ENCODE assay signal across 26 mouse cellular contexts in genomic region chr6:148564146-148564545, GRCm38 (mm10).
DNase-seq lines count a peak whose midpoint lies in the region; ATAC-seq lines count a peak whose summit lies in the region.
"Had no signal": no experiment of that assay in that cellular context is flagged by ENCODE, and none has a peak within 500 bp of the region (broad histone marks: within the 10 kb centered on the region; RNA-seq: fewer than 3 reads in every experiment).

No protein-coding gene starts in this region.

- no peak overlapping the region for H3K9ac ChIP-seq in hindbrain, embryonic 11.5 days (ENCODE audit: low read depth, low read length)
- no peak overlapping the region for H3K9ac ChIP-seq in hindbrain, embryonic 16.5 days (ENCODE audit: low read depth, low read length)
- H3K9ac ChIP-seq in midbrain, embryonic 15.5 days = no peak overlapping the region
- H3K9ac ChIP-seq: embryonic facial prominence, embryonic 15.5 days; heart, embryonic 15.5 days; intestine, embryonic 15.5 days; liver, embryonic 15.5 days; stomach, embryonic 15.5 days had no signal

- no peaks in the 10 kb centered on the region for H3K9me3 ChIP-seq in hindbrain, embryonic 11.5 days (ENCODE audit: control insufficient read depth, low read length)
- H3K9me3 ChIP-seq in hindbrain, embryonic 16.5 days (ENCODE audit: control insufficient read depth, low read length) = no peaks in the 10 kb centered on the region
- no peaks in the 10 kb centered on the region for H3K9me3 ChIP-seq in midbrain, embryonic 15.5 days
- H3K9me3 ChIP-seq: embryonic facial prominence, embryonic 15.5 days; G1E; heart, embryonic 15.5 days; intestine, embryonic 15.5 days; limb, embryonic 10.5 days; liver, embryonic 15.5 days; stomach, embryonic 15.5 days had no signal

- H3K4me2 ChIP-seq in hindbrain, embryonic 11.5 days (replicated peaks; ENCODE audit: low read depth, low read length) = no peak overlapping the region
- H3K4me2 ChIP-seq in hindbrain, embryonic 16.5 days (ENCODE audit: low read length) = no peak overlapping the region
- no peak overlapping the region for H3K4me2 ChIP-seq in midbrain, embryonic 15.5 days
- H3K4me2 ChIP-seq: embryonic facial prominence, embryonic 15.5 days; heart, embryonic 15.5 days; intestine, embryonic 15.5 days; liver, embryonic 15.5 days; stomach, embryonic 15.5 days had no signal

- no peaks in the 10 kb centered on the region for H3K36me3 ChIP-seq in hindbrain, embryonic 11.5 days (ENCODE audit: control insufficient read depth, insufficient read depth, low read length)
- H3K36me3 ChIP-seq in hindbrain, embryonic 16.5 days (ENCODE audit: control insufficient read depth, insufficient read depth, low read length) = no peaks in the 10 kb centered on the region
- H3K36me3 ChIP-seq in midbrain, embryonic 15.5 days (replicated peaks) = no peaks in the 10 kb centered on the region
- H3K36me3 ChIP-seq: embryonic facial prominence, embryonic 15.5 days; G1E; heart, embryonic 15.5 days; intestine, embryonic 15.5 days; limb, embryonic 10.5 days; liver, embryonic 15.5 days; stomach, embryonic 15.5 days had no signal

- H3K4me1 ChIP-seq in hindbrain, embryonic 11.5 days (replicated peaks; ENCODE audit: control insufficient read depth, insufficient read depth, low read length) = no peaks in the 10 kb centered on the region
- H3K4me1 ChIP-seq in hindbrain, embryonic 16.5 days (ENCODE audit: control insufficient read depth, insufficient read depth, low read depth, low read length) = no peaks in the 10 kb centered on the region
- H3K4me1 ChIP-seq in midbrain, embryonic 15.5 days = peaks cover 5% of the 10 kb centered on the region; the same call in 1 of the 2 replicates
- H3K4me1 ChIP-seq: embryonic facial prominence, embryonic 15.5 days; heart, embryonic 15.5 days; intestine, embryonic 15.5 days; liver, embryonic 15.5 days; stomach, embryonic 15.5 days had no signal

- H3K27ac ChIP-seq in hindbrain, embryonic 11.5 days (ENCODE audit: low read depth, low read length) = no peak overlapping the region
- H3K27ac ChIP-seq in hindbrain, embryonic 16.5 days (ENCODE audit: low read depth, low read length) = no peak overlapping the region
- no peak overlapping the region for H3K27ac ChIP-seq in midbrain, embryonic 15.5 days
- H3K27ac ChIP-seq: embryonic facial prominence, embryonic 15.5 days; heart, embryonic 15.5 days; intestine, embryonic 15.5 days; limb, embryonic 10.5 days; liver, embryonic 15.5 days; stomach, embryonic 15.5 days had no signal

- no peaks in the 10 kb centered on the region for H3K27me3 ChIP-seq in hindbrain, embryonic 11.5 days (ENCODE audit: control insufficient read depth, insufficient read depth, low read length)
- H3K27me3 ChIP-seq in hindbrain, embryonic 16.5 days (replicated peaks; ENCODE audit: control insufficient read depth, insufficient read depth, low read length) = no peaks in the 10 kb centered on the region
- no peaks in the 10 kb centered on the region for H3K27me3 ChIP-seq in midbrain, embryonic 15.5 days (replicated peaks)
- H3K27me3 ChIP-seq: CH12.LX; embryonic facial prominence, embryonic 15.5 days; heart, embryonic 15.5 days; intestine, embryonic 15.5 days; liver, embryonic 15.5 days; Patski; stomach, embryonic 15.5 days had no signal

- DNase-seq in frontal cortex, postnatal 25 days (ENCODE audit: low spot score in 2 of 2) = no peak
- peak; percentile 9 for DNase-seq in hindbrain, embryonic 11.5 days (ENCODE audit: low spot score)
- DNase-seq in frontal cortex, postnatal 36 days (ENCODE audit: low spot score in 2 of 2) = no peak
- no peak for DNase-seq in cerebellum, adult 8-10 months
- DNase-seq: adrenal gland, adult 2 months; B cell, adult 2 months; cerebellum, adult 11-12 months; gastrocnemius, postnatal 36 days; heart, postnatal 36 days; kidney, adult 8-10 months; kidney, postnatal 10 days; liver; lung, postnatal 4 days; thymus, postnatal 25 days had no signal

- WGBS in hindbrain, embryonic 11.5 days = 30% methylated on average over 2 of the region's 2 CpGs
- WGBS in hindbrain, embryonic 16.5 days = 24% methylated on average over 2 of the region's 2 CpGs
- 12% methylated on average over 2 of the region's 2 CpGs for WGBS in midbrain, embryonic 15.5 days

- ATAC-seq in frontal cortex, adult (ENCODE audit: low TSS enrichment) = peak; percentile 50
- ATAC-seq in hindbrain, embryonic 11.5 days (ENCODE audit: low FRiP score) = peak; percentile 68
- peak; percentile 69 for ATAC-seq in hindbrain, embryonic 16.5 days
- peak; percentile 54; the same call in 1 of the 2 replicates for ATAC-seq in midbrain, embryonic 15.5 days (replicated peaks)
- ATAC-seq: intestine, embryonic 15.5 days; Patski had no signal

- H3K4me3 ChIP-seq in hindbrain, embryonic 11.5 days (ENCODE audit: low read depth, low read length) = no peak overlapping the region
- no peak overlapping the region for H3K4me3 ChIP-seq in hindbrain, embryonic 16.5 days (ENCODE audit: low read length)
- no peak overlapping the region for H3K4me3 ChIP-seq in midbrain, embryonic 15.5 days
- H3K4me3 ChIP-seq: embryonic facial prominence, embryonic 15.5 days; heart, embryonic 15.5 days; intestine, embryonic 15.5 days; limb, embryonic 10.5 days; liver, embryonic 15.5 days; stomach, embryonic 15.5 days had no signal
